Comparison of ENCODE assay signal across 21 mouse cellular contexts in the genomic region with DNA sequence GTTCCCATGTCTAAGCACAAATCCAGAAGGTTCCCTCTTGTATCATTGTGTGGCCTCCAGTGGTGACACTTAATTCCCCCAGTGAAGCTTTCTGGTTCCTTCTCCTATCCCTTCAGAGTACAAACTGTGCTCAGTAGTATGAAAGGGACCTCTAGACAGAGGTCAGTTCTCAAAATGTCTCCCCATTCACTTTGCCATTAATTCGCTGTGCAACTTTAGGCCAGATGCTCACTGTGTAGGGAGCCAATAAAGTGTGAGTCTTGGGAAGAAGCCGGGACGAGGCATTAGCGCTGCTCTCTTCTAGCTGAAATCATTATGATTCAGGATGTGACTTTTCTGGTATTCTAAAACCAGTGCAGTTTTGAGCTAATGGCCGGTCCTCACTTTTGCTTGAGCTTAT.
DNase-seq lines count a peak whose midpoint lies in the region; ATAC-seq and TF ChIP-seq lines count a peak whose summit lies in the region.
"Had no signal": no experiment of that assay in that cellular context is flagged by ENCODE, and none has a peak within 500 bp of the region (broad histone marks: within the 10 kb centered on the region; RNA-seq: fewer than 3 reads in every experiment).

No protein-coding gene starts in this region.

- WGBS in hindbrain, embryonic 13.5 days: 83% methylated on average over 5 of the region's 5 CpGs
- 72% methylated on average over 5 of the region's 5 CpGs for WGBS in hindbrain, postnatal 0 days
- 79% methylated on average over 5 of the region's 5 CpGs for WGBS in hindbrain, embryonic 16.5 days
- 91% methylated on average over 5 of the region's 5 CpGs for WGBS in hindbrain, embryonic 10.5 days
- 58% methylated on average over 5 of the region's 5 CpGs for WGBS in neural tube, embryonic 13.5 days
- WGBS in neural tube, embryonic 14.5 days: 49% methylated on average over 5 of the region's 5 CpGs
- 92% methylated on average over 5 of the region's 5 CpGs for WGBS in midbrain, embryonic 13.5 days

- H3K9me3 ChIP-seq in hindbrain, embryonic 13.5 days: no peaks in the 10 kb centered on the region
- no peaks in the 10 kb centered on the region for H3K9me3 ChIP-seq in hindbrain, postnatal 0 days (ENCODE audit: low read length)
- H3K9me3 ChIP-seq in hindbrain, embryonic 16.5 days (ENCODE audit: control insufficient read depth, low read length): no peaks in the 10 kb centered on the region
- H3K9me3 ChIP-seq in hindbrain, embryonic 10.5 days: no peaks in the 10 kb centered on the region
- no peaks in the 10 kb centered on the region for H3K9me3 ChIP-seq in neural tube, embryonic 13.5 days
- H3K9me3 ChIP-seq in neural tube, embryonic 14.5 days (ENCODE audit: control insufficient read depth, low read length): no peaks in the 10 kb centered on the region
- no peaks in the 10 kb centered on the region for H3K9me3 ChIP-seq in midbrain, embryonic 13.5 days
- H3K9me3 ChIP-seq: embryonic facial prominence, embryonic 10.5 days; embryonic facial prominence, embryonic 12.5 days; forebrain, embryonic 13.5 days; forebrain, embryonic 15.5 days had no signal

- 0 out of 2 replicates have a peak, but pooled peaks cover 3% of the 10 kb centered on the region for H3K4me1 ChIP-seq in hindbrain, embryonic 13.5 days (replicated peaks)
- H3K4me1 ChIP-seq in hindbrain, postnatal 0 days (ENCODE audit: insufficient read depth, low read length): no peaks in the 10 kb centered on the region
- H3K4me1 ChIP-seq in hindbrain, embryonic 16.5 days (ENCODE audit: control insufficient read depth, insufficient read depth, low read depth, low read length): no peaks in the 10 kb centered on the region
- peaks cover 2% of the 10 kb centered on the region; the same call in 1 of the 2 replicates for H3K4me1 ChIP-seq in hindbrain, embryonic 10.5 days (replicated peaks)
- peaks cover 34% of the 10 kb centered on the region for H3K4me1 ChIP-seq in neural tube, embryonic 13.5 days (replicated peaks)
- peaks cover 5% of the 10 kb centered on the region; the same call in 1 of the 2 replicates for H3K4me1 ChIP-seq in neural tube, embryonic 14.5 days (ENCODE audit: control insufficient read depth, insufficient read depth, low read length)
- H3K4me1 ChIP-seq in midbrain, embryonic 13.5 days (replicated peaks): no peaks in the 10 kb centered on the region

- DNase-seq in hindbrain, postnatal 0 days (ENCODE audit: low spot score): no peak
- DNase-seq in hindbrain, embryonic 10.5 days (ENCODE audit: low spot score): no peak
- no peak for DNase-seq in right cerebral cortex, postnatal 10 days (ENCODE audit: low spot score in 2 of 2)
- DNase-seq: adrenal gland, adult 2 months; adrenal gland, postnatal 10 days; adrenal gland, postnatal 25 days; cerebellum, adult 11 months; cerebellum, adult 18-20 months; cerebellum, adult 8-10 months; cerebellum, adult 9-11 months; cerebellum, postnatal 14 days; cerebellum, postnatal 36 days had no signal

- no peak overlapping the region for H3K9ac ChIP-seq in hindbrain, embryonic 13.5 days
- no peak overlapping the region for H3K9ac ChIP-seq in hindbrain, postnatal 0 days (replicated peaks; ENCODE audit: low read length)
- no peak overlapping the region for H3K9ac ChIP-seq in hindbrain, embryonic 16.5 days (ENCODE audit: low read depth, low read length)
- H3K9ac ChIP-seq in neural tube, embryonic 13.5 days: no peak overlapping the region
- H3K9ac ChIP-seq in neural tube, embryonic 14.5 days (replicated peaks; ENCODE audit: low read depth, low read length): no peak overlapping the region
- no peak overlapping the region for H3K9ac ChIP-seq in midbrain, embryonic 13.5 days (replicated peaks)
- H3K9ac ChIP-seq: embryonic facial prominence, embryonic 12.5 days; forebrain, embryonic 13.5 days; forebrain, embryonic 15.5 days had no signal

- no peaks in the 10 kb centered on the region for H3K36me3 ChIP-seq in hindbrain, embryonic 13.5 days
- H3K36me3 ChIP-seq in hindbrain, postnatal 0 days (ENCODE audit: insufficient read depth, low read length): no peaks in the 10 kb centered on the region
- H3K36me3 ChIP-seq in hindbrain, embryonic 16.5 days (ENCODE audit: control insufficient read depth, insufficient read depth, low read length): no peaks in the 10 kb centered on the region
- H3K36me3 ChIP-seq in hindbrain, embryonic 10.5 days: no peaks in the 10 kb centered on the region
- H3K36me3 ChIP-seq in neural tube, embryonic 13.5 days: no peaks in the 10 kb centered on the region
- H3K36me3 ChIP-seq in neural tube, embryonic 14.5 days (ENCODE audit: control insufficient read depth, insufficient read depth, low read length): no peaks in the 10 kb centered on the region
- H3K36me3 ChIP-seq in midbrain, embryonic 13.5 days: no peaks in the 10 kb centered on the region
- H3K36me3 ChIP-seq: embryonic facial prominence, embryonic 10.5 days; embryonic facial prominence, embryonic 12.5 days; forebrain, embryonic 15.5 days had no signal

- no peak for TF ChIP-seq CTCF in hindbrain, postnatal 0 days (IDR thresholded peaks at IDR 0.05; ENCODE audit: low read depth)

- H3K27ac ChIP-seq in hindbrain, embryonic 13.5 days: 0 out of 2 replicates have a peak overlapping the region, but pooled peaks have one; percentile 3
- no peak overlapping the region for H3K27ac ChIP-seq in hindbrain, postnatal 0 days
- no peak overlapping the region for H3K27ac ChIP-seq in hindbrain, embryonic 16.5 days (ENCODE audit: low read depth, low read length)
- H3K27ac ChIP-seq in hindbrain, embryonic 10.5 days: no peak overlapping the region
- peak overlapping the region; percentile 42; the same call in 1 of the 2 replicates for H3K27ac ChIP-seq in neural tube, embryonic 13.5 days (replicated peaks)
- no peak overlapping the region for H3K27ac ChIP-seq in neural tube, embryonic 14.5 days (ENCODE audit: low read depth, low read length)
- no peak overlapping the region for H3K27ac ChIP-seq in midbrain, embryonic 13.5 days
- H3K27ac ChIP-seq: embryonic facial prominence, embryonic 10.5 days; embryonic facial prominence, embryonic 12.5 days; forebrain, embryonic 13.5 days; forebrain, embryonic 15.5 days had no signal

- no peak overlapping the region for H3K4me2 ChIP-seq in hindbrain, embryonic 13.5 days
- H3K4me2 ChIP-seq in hindbrain, postnatal 0 days (ENCODE audit: low read depth, low read length): no peak overlapping the region
- no peak overlapping the region for H3K4me2 ChIP-seq in hindbrain, embryonic 16.5 days (ENCODE audit: low read length)
- no peak overlapping the region for H3K4me2 ChIP-seq in neural tube, embryonic 13.5 days
- H3K4me2 ChIP-seq in neural tube, embryonic 14.5 days (ENCODE audit: low read depth, low read length): no peak overlapping the region
- no peak overlapping the region for H3K4me2 ChIP-seq in midbrain, embryonic 13.5 days (replicated peaks)
- H3K4me2 ChIP-seq: embryonic facial prominence, embryonic 12.5 days; forebrain, embryonic 13.5 days; forebrain, embryonic 15.5 days had no signal

- no peak overlapping the region for H3K4me3 ChIP-seq in hindbrain, embryonic 13.5 days
- no peak overlapping the region for H3K4me3 ChIP-seq in hindbrain, postnatal 0 days (ENCODE audit: low read length)
- no peak overlapping the region for H3K4me3 ChIP-seq in hindbrain, embryonic 16.5 days (ENCODE audit: low read length)
- H3K4me3 ChIP-seq in hindbrain, embryonic 10.5 days: no peak overlapping the region
- no peak overlapping the region for H3K4me3 ChIP-seq in neural tube, embryonic 13.5 days
- H3K4me3 ChIP-seq in neural tube, embryonic 14.5 days (ENCODE audit: low read depth, low read length): no peak overlapping the region
- no peak overlapping the region for H3K4me3 ChIP-seq in midbrain, embryonic 13.5 days (replicated peaks)
- H3K4me3 ChIP-seq: embryonic facial prominence, embryonic 10.5 days; embryonic facial prominence, embryonic 12.5 days; forebrain, embryonic 13.5 days; forebrain, embryonic 15.5 days had no signal

- peak; percentile 57; the same call in 1 of the 2 replicates for ATAC-seq in hindbrain, embryonic 13.5 days (ENCODE audit: low FRiP score)
- no peak for ATAC-seq in hindbrain, postnatal 0 days
- ATAC-seq in hindbrain, embryonic 16.5 days: 0 out of 2 replicates have a peak, but pooled peaks have one; percentile 30
- ATAC-seq in neural tube, embryonic 13.5 days (ENCODE audit: low read depth): peak; percentile 52; the same call in 1 of the 2 replicates
- ATAC-seq in neural tube, embryonic 14.5 days (ENCODE audit: low read depth): peak; percentile 39; the same call in 1 of the 2 replicates
- no peak for ATAC-seq in midbrain, embryonic 13.5 days
- ATAC-seq: forebrain, embryonic 13.5 days; forebrain, embryonic 15.5 days had no signal

- H3K27me3 ChIP-seq in hindbrain, embryonic 13.5 days: no peaks in the 10 kb centered on the region
- H3K27me3 ChIP-seq in hindbrain, postnatal 0 days (ENCODE audit: insufficient read depth, low read length): no peaks in the 10 kb centered on the region
- no peaks in the 10 kb centered on the region for H3K27me3 ChIP-seq in hindbrain, embryonic 16.5 days (replicated peaks; ENCODE audit: control insufficient read depth, insufficient read depth, low read length)
- no peaks in the 10 kb centered on the region for H3K27me3 ChIP-seq in hindbrain, embryonic 10.5 days (ENCODE audit: insufficient read depth, poor library complexity, severe bottlenecking)
- no peaks in the 10 kb centered on the region for H3K27me3 ChIP-seq in neural tube, embryonic 13.5 days
- H3K27me3 ChIP-seq in neural tube, embryonic 14.5 days (ENCODE audit: control insufficient read depth, insufficient read depth, low read length): no peaks in the 10 kb centered on the region
- no peaks in the 10 kb centered on the region for H3K27me3 ChIP-seq in midbrain, embryonic 13.5 days
- H3K27me3 ChIP-seq: embryonic facial prominence, embryonic 12.5 days; forebrain, embryonic 13.5 days; forebrain, embryonic 15.5 days had no signal

Comparison
In these comparisons a context has a peak if more than half of its experiments do, and no peak if none do; other contexts are left out.
1. ATAC-seq: peak in hindbrain, embryonic 13.5 days (single experiment), hindbrain, embryonic 16.5 days (single experiment), neural tube, embryonic 13.5 days (single experiment) and neural tube, embryonic 14.5 days (single experiment); none in hindbrain, postnatal 0 days (single experiment) and midbrain, embryonic 13.5 days (single experiment).
2. H3K27ac ChIP-seq: peak in hindbrain, embryonic 13.5 days (single experiment) and neural tube, embryonic 13.5 days (single experiment); none in hindbrain, postnatal 0 days (single experiment), hindbrain, embryonic 16.5 days (single experiment), hindbrain, embryonic 10.5 days (single experiment), neural tube, embryonic 14.5 days (single experiment) and midbrain, embryonic 13.5 days (single experiment).